Mouse (Mus musculus) limb, embryonic 12.5 days (tissue): Measurements from ENCODE around the gene Fam13c. TPM values are rescaled to one million over a fixed set of nuclear protein-coding genes. Genes with fewer than 3 reads are reported as not detected.

ENCODE experiments used
- ATAC-seq: fragments of 200-750 bp; cut with Nextera tagmentation; 2 replicates; pipeline ENCODE4 v1.8.0; 2017; ENCODE audit warnings: low read depth, moderate TSS enrichment; ENCODE audit not compliant: insufficient number of reproducible peaks, insufficient read depth, low FRiP score, low TSS enrichment
- H3K27ac ChIP-seq: fragments of 300-500 bp; sonication (generic); 2 replicates; pipeline ENCODE4 v1.5.1; 2016; ENCODE audit warnings: mild to moderate bottlenecking, moderate library complexity
- H3K27me3 ChIP-seq: fragments of 300-500 bp; sonication (generic); 2 replicates; pipeline ENCODE4 v1.6.1; 2016; ENCODE audit warnings: mild to moderate bottlenecking, moderate library complexity
- H3K36me3 ChIP-seq: fragments of 300-500 bp; sonication (generic); 2 replicates; pipeline ENCODE4 v1.6.1; 2016; ENCODE audit warnings: mild to moderate bottlenecking, moderate library complexity
- H3K4me1 ChIP-seq: fragments of 300-500 bp; sonication (generic); replicated peaks from 2 replicates; pipeline ENCODE4 v1.6.1; 2016
- H3K4me2 ChIP-seq: fragments of 300-500 bp; sonication (generic); 2 replicates; pipeline ENCODE4 v1.6.1; 2016; ENCODE audit warnings: mild to moderate bottlenecking, moderate library complexity
- H3K4me3 ChIP-seq: fragments of 300-500 bp; sonication (generic); replicated peaks from 2 replicates; pipeline ENCODE4 v1.5.1; 2016; ENCODE audit warnings: mild to moderate bottlenecking
- H3K9ac ChIP-seq: fragments of 300-500 bp; sonication (generic); replicated peaks from 2 replicates; pipeline ENCODE4 v1.6.1; 2016; ENCODE audit warnings: mild to moderate bottlenecking, moderate library complexity
- H3K9me3 ChIP-seq: fragments of 300-500 bp; sonication (generic); 2 replicates; pipeline ENCODE4 v1.6.1; 2016; ENCODE audit warnings: mild to moderate bottlenecking, moderate library complexity
- WGBS: fragments of 180-500 bp; shearing (Covaris S2); methylation state at CpG from one replicate; pipeline ENCODE4 v1.1.7; 2016; 5-methylcytosine and 5-hydroxymethylcytosine counted together
- polyA plus RNA-seq: library from polyadenylated mRNA; unstranded; fragments of >200 nt; fragmentation: Nextera tagmentation; extraction: Ambion mirVana; gene quantifications from 2 replicates; pipeline ENCODE4 v1.2.1, GENCODE M21; 2016

Fam13c gene
- polyA plus RNA-seq, 1 experiment from 2014 or later: 12.7 TPM

GRCm38 (mm10) chr10:70465638-70466037, 25.4 kb downstream of the Fam13c start:
- WGBS: 89% methylated on average over 7 of the region's 7 CpGs
- Histone ChIP-seq H3K4me1 (no peaks in the 10 kb centered on the region), H3K27ac (no peak overlapping the region)

GRCm38 (mm10) chr10:70470836-70471235, 30.6 kb downstream of the Fam13c start:
- peaks cover 21% of the 10 kb centered on the region for H3K36me3 ChIP-seq
- ATAC-seq: no peak
- 76% methylated on average over 1 of the region's 1 CpGs for WGBS
- H3K27ac ChIP-seq: no peak overlapping the region
- no peaks in the 10 kb centered on the region; the same call in 1 of the 2 replicates for H3K9me3 ChIP-seq
- H3K4me2 ChIP-seq: no peak overlapping the region
- H3K27me3 ChIP-seq: no peaks in the 10 kb centered on the region
- H3K4me3 ChIP-seq: no peak overlapping the region
- no peak overlapping the region for H3K9ac ChIP-seq
- no peaks in the 10 kb centered on the region for H3K4me1 ChIP-seq

More at GRCm38 (mm10) chr10:70465638-70466037, 25.4 kb downstream of the Fam13c start:
- H3K9me3 ChIP-seq: no peaks in the 10 kb centered on the region
- no peak overlapping the region for H3K4me3 ChIP-seq
- no peak overlapping the region for H3K9ac ChIP-seq
- H3K4me2 ChIP-seq: no peak overlapping the region
- H3K36me3 ChIP-seq: no peaks in the 10 kb centered on the region; the same call in none of the 2 replicates
- no peaks in the 10 kb centered on the region for H3K27me3 ChIP-seq
- ATAC-seq: no peak

- H3K36me3 ChIP-seq: peaks cover 34% of the 10 kb centered on the region
- 94% methylated on average over 10 of the region's 10 CpGs for WGBS
- no peak overlapping the region for H3K9ac ChIP-seq
- H3K27me3 ChIP-seq: no peaks in the 10 kb centered on the region
- H3K27ac ChIP-seq: no peak overlapping the region
- no peaks in the 10 kb centered on the region for H3K4me1 ChIP-seq
- H3K4me3 ChIP-seq: no peak overlapping the region
- no peak overlapping the region for H3K4me2 ChIP-seq
- no peaks in the 10 kb centered on the region; the same call in 1 of the 2 replicates for H3K9me3 ChIP-seq
- ATAC-seq: no peak
Measured at GRCm38 (mm10) chr10:70477741-70478145, 37.5 kb downstream of the Fam13c start.

- Histone ChIP-seq H3K36me3 (no peaks in the 10 kb centered on the region), H3K27ac (no peak overlapping the region), H3K27me3 (no peaks in the 10 kb centered on the region), H3K4me1 (peaks cover 8% of the 10 kb centered on the region; the same call in 1 of the 2 replicates), H3K4me3 (no peak overlapping the region), H3K9ac (no peak overlapping the region), H3K9me3 (no peaks in the 10 kb centered on the region), H3K4me2 (no peak overlapping the region)
- ATAC-seq: no peak
- WGBS: 82% methylated on average over 6 of the region's 6 CpGs
Measured at GRCm38 (mm10) chr10:70483736-70484135, 43.5 kb downstream of the Fam13c start.

- no peak overlapping the region for H3K4me3 ChIP-seq
- H3K27ac ChIP-seq: no peak overlapping the region
- no peak for ATAC-seq
- no peaks in the 10 kb centered on the region for H3K9me3 ChIP-seq
- H3K4me1 ChIP-seq: peaks cover 8% of the 10 kb centered on the region; the same call in 1 of the 2 replicates
- H3K27me3 ChIP-seq: no peaks in the 10 kb centered on the region
- WGBS: 21% methylated on average over 7 of the region's 7 CpGs
- no peaks in the 10 kb centered on the region for H3K36me3 ChIP-seq
- H3K9ac ChIP-seq: 0 out of 2 replicates have a peak overlapping the region, but pooled peaks have one; percentile 27
- 0 out of 2 replicates have a peak overlapping the region, but pooled peaks have one; percentile 5 for H3K4me2 ChIP-seq
Measured at GRCm38 (mm10) chr10:70484568-70485286, 44.4 kb downstream of the Fam13c start.

- H3K9me3 ChIP-seq: no peaks in the 10 kb centered on the region
- H3K27ac ChIP-seq: no peak overlapping the region
- no peaks in the 10 kb centered on the region for H3K27me3 ChIP-seq
- H3K9ac ChIP-seq: no peak overlapping the region
- no peak overlapping the region for H3K4me3 ChIP-seq
- 0 out of 2 replicates have a peak overlapping the region, but pooled peaks have one; percentile 5 for H3K4me2 ChIP-seq
- no peaks in the 10 kb centered on the region for H3K36me3 ChIP-seq
- ATAC-seq: no peak
- H3K4me1 ChIP-seq: peaks cover 8% of the 10 kb centered on the region; the same call in 1 of the 2 replicates
- WGBS: 42% methylated on average over 7 of the region's 7 CpGs
Measured at GRCm38 (mm10) chr10:70485287-70485612, 45.0 kb downstream of the Fam13c start.

GRCm38 (mm10) chr10:70486651-70487050, 46.4 kb downstream of the Fam13c start:
- 92% methylated on average over 6 of the region's 6 CpGs for WGBS
- no peak overlapping the region for H3K4me3 ChIP-seq
- ATAC-seq: no peak

GRCm38 (mm10) chr10:70493891-70494290, 53.6 kb downstream of the Fam13c start:
- Histone ChIP-seq H3K27ac (no peak overlapping the region), H3K36me3 (no peaks in the 10 kb centered on the region), H3K9ac (no peak overlapping the region), H3K27me3 (no peaks in the 10 kb centered on the region), H3K4me2 (no peak overlapping the region), H3K4me1 (0 out of 2 replicates have a peak, but pooled peaks cover 3% of the 10 kb centered on the region), H3K4me3 (no peak overlapping the region), H3K9me3 (no peaks in the 10 kb centered on the region)
- ATAC-seq: no peak
- 85% methylated on average over 3 of the region's 3 CpGs for WGBS

More at GRCm38 (mm10) chr10:70486651-70487050, 46.4 kb downstream of the Fam13c start:
- no peak overlapping the region for H3K9ac ChIP-seq
- no peak overlapping the region for H3K4me2 ChIP-seq
- H3K27ac ChIP-seq: no peak overlapping the region
- H3K27me3 ChIP-seq: no peaks in the 10 kb centered on the region
- peaks cover 8% of the 10 kb centered on the region; the same call in 1 of the 2 replicates for H3K4me1 ChIP-seq
- no peaks in the 10 kb centered on the region for H3K36me3 ChIP-seq
- H3K9me3 ChIP-seq: no peaks in the 10 kb centered on the region

GRCm38 (mm10) chr10:70494441-70494840, 54.2 kb downstream of the Fam13c start:
- Histone ChIP-seq H3K4me1 (0 out of 2 replicates have a peak, but pooled peaks cover 3% of the 10 kb centered on the region), H3K27ac (no peak overlapping the region), H3K4me3 (no peak overlapping the region), H3K4me2 (no peak overlapping the region), H3K9me3 (no peaks in the 10 kb centered on the region), H3K9ac (no peak overlapping the region), H3K36me3 (no peaks in the 10 kb centered on the region), H3K27me3 (no peaks in the 10 kb centered on the region)
- WGBS: 68% methylated on average over 2 of the region's 2 CpGs
- ATAC-seq: no peak

GRCm38 (mm10) chr10:70495106-70496104, 55.1 kb downstream of the Fam13c start:
- WGBS: 87% methylated on average over 4 of the region's 4 CpGs
- Histone ChIP-seq H3K36me3 (no peaks in the 10 kb centered on the region), H3K4me1 (0 out of 2 replicates have a peak, but pooled peaks cover 3% of the 10 kb centered on the region), H3K27me3 (no peaks in the 10 kb centered on the region), H3K9ac (no peak overlapping the region), H3K9me3 (no peaks in the 10 kb centered on the region), H3K4me3 (no peak overlapping the region), H3K27ac (no peak overlapping the region), H3K4me2 (no peak overlapping the region)
- ATAC-seq: no peak

GRCm38 (mm10) chr10:70496938-70497337, 56.7 kb downstream of the Fam13c start:
- no peaks in the 10 kb centered on the region for H3K9me3 ChIP-seq
- H3K4me2 ChIP-seq: no peak overlapping the region
- H3K27ac ChIP-seq: no peak overlapping the region
- H3K36me3 ChIP-seq: no peaks in the 10 kb centered on the region
- no peak overlapping the region for H3K4me3 ChIP-seq
- no peak overlapping the region for H3K9ac ChIP-seq
- 0 out of 2 replicates have a peak, but pooled peaks cover 3% of the 10 kb centered on the region for H3K4me1 ChIP-seq
- no peaks in the 10 kb centered on the region for H3K27me3 ChIP-seq
- ATAC-seq: no peak
